Mouse (Mus musculus) lung, embryonic 15.5 days (tissue): Measurements from ENCODE around the gene Kctd12. TPM values are rescaled to one million over a fixed set of nuclear protein-coding genes. Genes with fewer than 3 reads are reported as not detected.

Experiments
- ATAC-seq: fragments of 200-750 bp; cut with Nextera tagmentation; 2 replicates; pipeline ENCODE4 v1.8.0; 2017; ENCODE audit warnings: moderate number of reproducible peaks, borderline replicate concordance; ENCODE audit not compliant: low FRiP score, low TSS enrichment; ENCODE audit errors: extremely low read depth
- H3K27ac ChIP-seq: fragments of 300-500 bp; sonication (generic); 2 replicates; pipeline ENCODE4 v1.5.1; 2015; ENCODE audit warnings: moderate library complexity, mild to moderate bottlenecking, inconsistent platforms
- H3K27me3 ChIP-seq: fragments of 300-500 bp; sonication (generic); 2 replicates; pipeline ENCODE4 v1.6.1; 2015; ENCODE audit warnings: inconsistent platforms
- H3K36me3 ChIP-seq: fragments of 300-500 bp; sonication (generic); 2 replicates; pipeline ENCODE4 v1.6.1; 2015; ENCODE audit warnings: inconsistent platforms
- H3K4me1 ChIP-seq: fragments of 300-500 bp; sonication (generic); 2 replicates; pipeline ENCODE4 v1.6.1; 2015; ENCODE audit warnings: inconsistent platforms
- H3K4me2 ChIP-seq: fragments of 300-500 bp; sonication (generic); 2 replicates; pipeline ENCODE4 v1.6.1; 2015; ENCODE audit warnings: inconsistent platforms, mild to moderate bottlenecking, moderate library complexity
- H3K4me3 ChIP-seq: fragments of 300-500 bp; sonication (generic); 2 replicates; pipeline ENCODE4 v1.5.1; 2015; ENCODE audit warnings: mild to moderate bottlenecking, inconsistent platforms
- H3K9ac ChIP-seq: fragments of 300-500 bp; sonication (generic); 2 replicates; pipeline ENCODE4 v1.6.1; 2015; ENCODE audit warnings: inconsistent platforms
- H3K9me3 ChIP-seq: fragments of 300-500 bp; sonication (generic); 2 replicates; pipeline ENCODE4 v1.6.1; 2016; ENCODE audit warnings: inconsistent platforms
- WGBS: fragments of 180-500 bp; shearing (Covaris S2); methylation state at CpG from one replicate; pipeline ENCODE4 v1.1.7; 2015; 5-methylcytosine and 5-hydroxymethylcytosine counted together
- microRNA-seq: library from miRNA; unstranded; fragments of <30 nt; microRNA quantifications from one replicate; pipeline ENCODE4, GENCODE M21; 2016
- polyA plus RNA-seq: library from polyadenylated mRNA; unstranded; fragments of >200 nt; fragmentation: Nextera tagmentation; extraction: Ambion mirVana; gene quantifications from 2 replicates; pipeline ENCODE4 v1.2.1, GENCODE M21; 2015

Gene Kctd12
- polyA plus RNA-seq, 1 experiment from 2014 or later: 6.9 TPM

GRCm38 (mm10) chr14:102953511-102953910 is 28.9 kb downstream of the Kctd12 start:
- Histone ChIP-seq H3K4me3 (no peak overlapping the region), H3K27me3 (no peaks in the 10 kb centered on the region), H3K4me1 (no peaks in the 10 kb centered on the region), H3K4me2 (no peak overlapping the region), H3K36me3 (no peaks in the 10 kb centered on the region), H3K9ac (no peak overlapping the region), H3K9me3 (no peaks in the 10 kb centered on the region), H3K27ac (no peak overlapping the region)
- 20% methylated on average over 8 of the region's 8 CpGs for WGBS
- no peak for ATAC-seq

GRCm38 (mm10) chr14:102951974-102952373 is 30.5 kb downstream of the Kctd12 start:
- Histone ChIP-seq H3K9ac (no peak overlapping the region), H3K27me3 (no peaks in the 10 kb centered on the region), H3K36me3 (no peaks in the 10 kb centered on the region), H3K4me3 (no peak overlapping the region), H3K4me1 (no peaks in the 10 kb centered on the region), H3K4me2 (no peak overlapping the region), H3K9me3 (no peaks in the 10 kb centered on the region), H3K27ac (no peak overlapping the region)
- ATAC-seq: no peak
- 51% methylated on average over 1 of the region's 1 CpGs for WGBS

- Histone ChIP-seq H3K36me3 (no peaks in the 10 kb centered on the region), H3K4me1 (no peaks in the 10 kb centered on the region), H3K4me2 (no peak overlapping the region), H3K27me3 (no peaks in the 10 kb centered on the region), H3K4me3 (no peak overlapping the region), H3K9me3 (no peaks in the 10 kb centered on the region), H3K27ac (no peak overlapping the region), H3K9ac (no peak overlapping the region)
- 74% methylated on average over 2 of the region's 2 CpGs for WGBS
- ATAC-seq: no peak
Measured at GRCm38 (mm10) chr14:102947796-102948195, 34.6 kb downstream of the Kctd12 start.

- H3K9me3 ChIP-seq: no peaks in the 10 kb centered on the region
- no peak for ATAC-seq
- H3K4me3 ChIP-seq: no peak overlapping the region
- no peaks in the 10 kb centered on the region for H3K36me3 ChIP-seq
- H3K4me2 ChIP-seq: no peak overlapping the region
- H3K9ac ChIP-seq: no peak overlapping the region
- H3K27ac ChIP-seq: no peak overlapping the region
- 59% methylated on average over 2 of the region's 2 CpGs for WGBS
- H3K27me3 ChIP-seq: no peaks in the 10 kb centered on the region
- no peaks in the 10 kb centered on the region for H3K4me1 ChIP-seq
Measured at GRCm38 (mm10) chr14:102942222-102942843, 40.1 kb downstream of the Kctd12 start.

- 51% methylated on average over 2 of the region's 2 CpGs for WGBS
- no peaks in the 10 kb centered on the region for H3K9me3 ChIP-seq
- no peak for ATAC-seq
Measured at GRCm38 (mm10) chr14:102934878-102935277, 47.6 kb downstream of the Kctd12 start.

GRCm38 (mm10) chr14:102930933-102931332 is 51.5 kb downstream of the Kctd12 start:
- no peaks in the 10 kb centered on the region for H3K27me3 ChIP-seq
- H3K36me3 ChIP-seq: no peaks in the 10 kb centered on the region
- no peaks in the 10 kb centered on the region for H3K9me3 ChIP-seq
- H3K4me1 ChIP-seq: no peaks in the 10 kb centered on the region
- H3K4me3 ChIP-seq: no peak overlapping the region
- no peak overlapping the region for H3K4me2 ChIP-seq
- no peak for ATAC-seq
- WGBS: 57% methylated on average over 1 of the region's 1 CpGs
- no peak overlapping the region for H3K9ac ChIP-seq
- no peak overlapping the region for H3K27ac ChIP-seq

More at GRCm38 (mm10) chr14:102934878-102935277, 47.6 kb downstream of the Kctd12 start:
- Histone ChIP-seq H3K36me3 (no peaks in the 10 kb centered on the region), H3K4me1 (no peaks in the 10 kb centered on the region), H3K27me3 (no peaks in the 10 kb centered on the region), H3K9ac (no peak overlapping the region), H3K4me2 (no peak overlapping the region), H3K27ac (no peak overlapping the region), H3K4me3 (no peak overlapping the region)

GRCm38 (mm10) chr14:102929545-102929944 is 52.9 kb downstream of the Kctd12 start:
- no peak overlapping the region for H3K4me2 ChIP-seq
- H3K4me1 ChIP-seq: no peaks in the 10 kb centered on the region
- no peak overlapping the region for H3K4me3 ChIP-seq
- no peak overlapping the region for H3K27ac ChIP-seq
- no peaks in the 10 kb centered on the region for H3K27me3 ChIP-seq
- H3K9ac ChIP-seq: no peak overlapping the region
- no peaks in the 10 kb centered on the region for H3K9me3 ChIP-seq
- no peaks in the 10 kb centered on the region for H3K36me3 ChIP-seq
- 53% methylated on average over 3 of the region's 3 CpGs for WGBS
- ATAC-seq: no peak

GRCm38 (mm10) chr14:102927847-102928466 is 54.5 kb downstream of the Kctd12 start:
- H3K27ac ChIP-seq: no peak overlapping the region
- WGBS: 82% methylated on average over 5 of the region's 5 CpGs
- ATAC-seq: no peak

More at GRCm38 (mm10) chr14:102927847-102928466, 54.5 kb downstream of the Kctd12 start:
- H3K4me2 ChIP-seq: no peak overlapping the region
- H3K9ac ChIP-seq: no peak overlapping the region
- H3K4me1 ChIP-seq: no peaks in the 10 kb centered on the region
- H3K27me3 ChIP-seq: no peaks in the 10 kb centered on the region
- no peak overlapping the region for H3K4me3 ChIP-seq
- no peaks in the 10 kb centered on the region for H3K36me3 ChIP-seq
- H3K9me3 ChIP-seq: no peaks in the 10 kb centered on the region

Small RNA genes within 50 kb of the gene (microRNA-seq; reads per million reads assigned to microRNA genes)
- gene Mir5130: 1.9 reads per million, percentile 4 among the genes with 10 or more reads in this experiment

Other genes starting within 250 kb of the Kctd12 start
- not detected in 2 replicates for gene Acod1, start 64.3 kb upstream of the Kctd12 start, polyA plus RNA-seq
- gene Cln5, start 87.6 kb upstream of the Kctd12 start, polyA plus RNA-seq: 30.8 and 31.5 TPM in 2 replicates
- gene Fbxl3, start 116.9 kb upstream of the Kctd12 start, polyA plus RNA-seq: 25.3 and 26.1 TPM in 2 replicates